Mouse (Mus musculus): ENCODE data around the gene Rora. TPM values are rescaled to one million over a fixed set of nuclear protein-coding genes. Genes with fewer than 3 reads are reported as not detected.

The Rora gene
- polyA plus RNA-seq, 1 experiment from 2014 or later: 12.6 TPM

- Histone ChIP-seq H3K9ac (no peak overlapping the region), H3K27ac (no peak overlapping the region), H3K9me3 (replicated peaks) (no peaks in the 10 kb centered on the region), H3K4me3 (no peak overlapping the region), H3K4me2 (no peak overlapping the region), H3K4me1 (no peaks in the 10 kb centered on the region), H3K27me3 (peaks cover 4% of the 10 kb centered on the region), H3K36me3 (ENCODE audit: poor library complexity, severe bottlenecking) (no peaks in the 10 kb centered on the region)
- ATAC-seq: peak; percentile 68; the same call in 1 of the 2 replicates
- WGBS: 82% methylated on average over 6 of the region's 6 CpGs
These were observed 145.5 kb downstream of the Rora start for GRCm38 (mm10) chr9:68799065-68799464.

- no peak for ATAC-seq
- Histone ChIP-seq H3K9me3 (replicated peaks) (no peaks in the 10 kb centered on the region), H3K36me3 (ENCODE audit: poor library complexity, severe bottlenecking) (no peaks in the 10 kb centered on the region), H3K4me2 (no peak overlapping the region), H3K4me3 (no peak overlapping the region), H3K27me3 (no peaks in the 10 kb centered on the region), H3K27ac (no peak overlapping the region), H3K9ac (no peak overlapping the region), H3K4me1 (0 out of 2 replicates have a peak, but pooled peaks cover 5% of the 10 kb centered on the region)
- 88% methylated on average over 6 of the region's 6 CpGs for WGBS
These were observed 150.6 kb downstream of the Rora start for GRCm38 (mm10) chr9:68804229-68804628.

GRCm38 (mm10) chr9:68805776-68806175, 152.2 kb downstream of the Rora start:
- no peaks in the 10 kb centered on the region for H3K27me3 ChIP-seq
- 0 out of 2 replicates have a peak, but pooled peaks cover 5% of the 10 kb centered on the region for H3K4me1 ChIP-seq
- no peak overlapping the region for H3K4me2 ChIP-seq
- 52% methylated on average over 5 of the region's 5 CpGs for WGBS
- ATAC-seq: peak; percentile 16; the same call in 1 of the 2 replicates
- H3K4me3 ChIP-seq: no peak overlapping the region
- no peaks in the 10 kb centered on the region for H3K9me3 ChIP-seq (replicated peaks)
- no peak overlapping the region for H3K9ac ChIP-seq
- H3K27ac ChIP-seq: no peak overlapping the region
- H3K36me3 ChIP-seq (ENCODE audit: poor library complexity, severe bottlenecking): no peaks in the 10 kb centered on the region

- ATAC-seq: no peak
- H3K27ac ChIP-seq: no peak overlapping the region
- no peaks in the 10 kb centered on the region for H3K36me3 ChIP-seq (ENCODE audit: poor library complexity, severe bottlenecking)
- no peaks in the 10 kb centered on the region for H3K27me3 ChIP-seq
- 0 out of 2 replicates have a peak, but pooled peaks cover 5% of the 10 kb centered on the region for H3K4me1 ChIP-seq
- H3K4me2 ChIP-seq: no peak overlapping the region
- WGBS: 92% methylated on average over 2 of the region's 2 CpGs
- no peaks in the 10 kb centered on the region for H3K9me3 ChIP-seq (replicated peaks)
- no peak overlapping the region for H3K4me3 ChIP-seq
- H3K9ac ChIP-seq: no peak overlapping the region
These were observed 154.1 kb downstream of the Rora start for GRCm38 (mm10) chr9:68807735-68808134.

- no peak overlapping the region for H3K4me2 ChIP-seq
- H3K9me3 ChIP-seq (replicated peaks): no peaks in the 10 kb centered on the region
- no peaks in the 10 kb centered on the region for H3K27me3 ChIP-seq
- no peak overlapping the region for H3K27ac ChIP-seq
- H3K4me3 ChIP-seq: no peak overlapping the region
- H3K9ac ChIP-seq: no peak overlapping the region
- no peak for ATAC-seq
- no peaks in the 10 kb centered on the region for H3K36me3 ChIP-seq (ENCODE audit: poor library complexity, severe bottlenecking)
- WGBS: 58% methylated on average over 5 of the region's 5 CpGs
- H3K4me1 ChIP-seq: 0 out of 2 replicates have a peak, but pooled peaks cover 5% of the 10 kb centered on the region
These were observed 155.9 kb downstream of the Rora start for GRCm38 (mm10) chr9:68809536-68809935.

GRCm38 (mm10) chr9:68814723-68815122, 161.1 kb downstream of the Rora start:
- Histone ChIP-seq H3K4me1 (no peaks in the 10 kb centered on the region), H3K9ac (no peak overlapping the region), H3K4me3 (no peak overlapping the region), H3K4me2 (no peak overlapping the region), H3K36me3 (ENCODE audit: poor library complexity, severe bottlenecking) (no peaks in the 10 kb centered on the region), H3K27ac (no peak overlapping the region), H3K9me3 (replicated peaks) (no peaks in the 10 kb centered on the region), H3K27me3 (no peaks in the 10 kb centered on the region)
- no peak for ATAC-seq
- WGBS: 76% methylated on average over 1 of the region's 1 CpGs

GRCm38 (mm10) chr9:68815877-68816276, 162.3 kb downstream of the Rora start:
- Histone ChIP-seq H3K9ac (no peak overlapping the region), H3K4me3 (no peak overlapping the region), H3K4me2 (no peak overlapping the region), H3K4me1 (peaks cover 4% of the 10 kb centered on the region; the same call in 1 of the 2 replicates), H3K27ac (no peak overlapping the region), H3K27me3 (no peaks in the 10 kb centered on the region), H3K36me3 (ENCODE audit: poor library complexity, severe bottlenecking) (no peaks in the 10 kb centered on the region), H3K9me3 (replicated peaks) (no peaks in the 10 kb centered on the region)
- 91% methylated on average over 9 of the region's 9 CpGs for WGBS
- ATAC-seq: no peak

GRCm38 (mm10) chr9:68820036-68820435, 166.4 kb downstream of the Rora start:
- no peak for ATAC-seq
- H3K4me3 ChIP-seq: no peak overlapping the region
- H3K4me2 ChIP-seq: no peak overlapping the region
- no peaks in the 10 kb centered on the region for H3K36me3 ChIP-seq (ENCODE audit: poor library complexity, severe bottlenecking)
- no peak overlapping the region for H3K27ac ChIP-seq
- no peaks in the 10 kb centered on the region for H3K9me3 ChIP-seq (replicated peaks)
- H3K4me1 ChIP-seq: peaks cover 4% of the 10 kb centered on the region; the same call in 1 of the 2 replicates
- whole genome bisulfite sequencing: 80% methylated on average over 4 of the region's 4 CpGs
- no peak overlapping the region for H3K9ac ChIP-seq
- no peaks in the 10 kb centered on the region for H3K27me3 ChIP-seq

- H3K36me3 ChIP-seq (ENCODE audit: poor library complexity, severe bottlenecking): no peaks in the 10 kb centered on the region
- no peak for ATAC-seq
- no peak overlapping the region for H3K9ac ChIP-seq
- H3K4me2 ChIP-seq: no peak overlapping the region
- peaks cover 4% of the 10 kb centered on the region; the same call in 1 of the 2 replicates for H3K4me1 ChIP-seq
- H3K9me3 ChIP-seq (replicated peaks): no peaks in the 10 kb centered on the region
- H3K4me3 ChIP-seq: no peak overlapping the region
- no peaks in the 10 kb centered on the region for H3K27me3 ChIP-seq
- H3K27ac ChIP-seq: no peak overlapping the region
These were observed 166.9 kb downstream of the Rora start for GRCm38 (mm10) chr9:68820478-68820877.

GRCm38 (mm10) chr9:68821388-68821787, 167.8 kb downstream of the Rora start:
- Histone ChIP-seq H3K27ac (no peak overlapping the region), H3K4me1 (peaks cover 4% of the 10 kb centered on the region; the same call in 1 of the 2 replicates), H3K4me2 (no peak overlapping the region), H3K9me3 (replicated peaks) (no peaks in the 10 kb centered on the region), H3K4me3 (no peak overlapping the region), H3K27me3 (no peaks in the 10 kb centered on the region), H3K9ac (no peak overlapping the region), H3K36me3 (ENCODE audit: poor library complexity, severe bottlenecking) (no peaks in the 10 kb centered on the region)
- no peak for ATAC-seq
- WGBS: 60% methylated on average over 1 of the region's 1 CpGs

- WGBS: 86% methylated on average over 5 of the region's 5 CpGs
- Histone ChIP-seq H3K4me2 (no peak overlapping the region), H3K4me1 (peaks cover 4% of the 10 kb centered on the region; the same call in 1 of the 2 replicates), H3K27me3 (no peaks in the 10 kb centered on the region), H3K9me3 (replicated peaks) (no peaks in the 10 kb centered on the region), H3K4me3 (no peak overlapping the region), H3K36me3 (ENCODE audit: poor library complexity, severe bottlenecking) (no peaks in the 10 kb centered on the region), H3K9ac (no peak overlapping the region), H3K27ac (no peak overlapping the region)
- no peak for ATAC-seq
These were observed 169.7 kb downstream of the Rora start for GRCm38 (mm10) chr9:68823292-68823691.

- H3K4me3 ChIP-seq: no peak overlapping the region
- peaks cover 4% of the 10 kb centered on the region; the same call in 1 of the 2 replicates for H3K4me1 ChIP-seq
- H3K4me2 ChIP-seq: no peak overlapping the region
- no peak overlapping the region for H3K9ac ChIP-seq
- H3K36me3 ChIP-seq (ENCODE audit: poor library complexity, severe bottlenecking): no peaks in the 10 kb centered on the region
- ATAC-seq: no peak
- H3K9me3 ChIP-seq (replicated peaks): no peaks in the 10 kb centered on the region
- H3K27me3 ChIP-seq: no peaks in the 10 kb centered on the region
- whole genome bisulfite sequencing: 85% methylated on average over 4 of the region's 4 CpGs
- no peak overlapping the region for H3K27ac ChIP-seq
These were observed 171.5 kb downstream of the Rora start for GRCm38 (mm10) chr9:68825107-68825506.

GRCm38 (mm10) chr9:68825841-68826240, 172.3 kb downstream of the Rora start:
- H3K4me2 ChIP-seq: no peak overlapping the region
- no peaks in the 10 kb centered on the region for H3K27me3 ChIP-seq
- H3K9me3 ChIP-seq (replicated peaks): no peaks in the 10 kb centered on the region
- ATAC-seq: no peak
- H3K9ac ChIP-seq: no peak overlapping the region
- no peaks in the 10 kb centered on the region for H3K36me3 ChIP-seq (ENCODE audit: poor library complexity, severe bottlenecking)
- no peaks in the 10 kb centered on the region for H3K4me1 ChIP-seq
- H3K4me3 ChIP-seq: no peak overlapping the region
- no peak overlapping the region for H3K27ac ChIP-seq
- WGBS: 94% methylated on average over 3 of the region's 3 CpGs
